Mouse (Mus musculus): ENCODE measurements around the gene Gm20388.

Gene Gm20388

DNA sequence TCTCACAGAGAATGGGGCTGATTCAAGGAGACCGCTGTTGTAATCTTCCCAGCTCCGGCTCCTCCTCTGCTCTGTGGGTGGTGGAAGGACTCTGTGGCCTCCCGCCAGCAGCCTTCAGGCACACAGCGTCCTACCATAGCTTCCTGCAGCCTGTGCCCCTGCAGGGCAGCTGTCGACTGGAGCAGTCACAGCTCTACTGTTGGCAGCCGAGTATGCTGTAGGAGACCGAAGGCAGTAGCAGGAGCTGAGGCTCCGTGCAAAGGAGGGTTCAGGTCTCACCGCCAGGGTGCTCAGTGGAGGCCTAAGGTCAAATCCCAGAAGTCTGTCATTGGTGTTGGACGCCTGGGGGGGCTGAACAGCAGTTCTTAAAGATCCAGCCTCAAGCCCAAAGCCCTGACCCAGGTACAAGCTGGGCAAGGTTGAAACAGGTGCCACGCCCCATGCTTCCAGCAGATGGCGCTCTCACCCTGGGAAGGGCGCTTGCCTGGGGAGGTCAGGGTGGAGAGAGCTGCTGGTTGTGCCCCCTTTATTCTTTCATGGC lies 390.0 kb downstream of the Gm20388 start:
- peak; percentile 83 for DNase-seq

DNA sequence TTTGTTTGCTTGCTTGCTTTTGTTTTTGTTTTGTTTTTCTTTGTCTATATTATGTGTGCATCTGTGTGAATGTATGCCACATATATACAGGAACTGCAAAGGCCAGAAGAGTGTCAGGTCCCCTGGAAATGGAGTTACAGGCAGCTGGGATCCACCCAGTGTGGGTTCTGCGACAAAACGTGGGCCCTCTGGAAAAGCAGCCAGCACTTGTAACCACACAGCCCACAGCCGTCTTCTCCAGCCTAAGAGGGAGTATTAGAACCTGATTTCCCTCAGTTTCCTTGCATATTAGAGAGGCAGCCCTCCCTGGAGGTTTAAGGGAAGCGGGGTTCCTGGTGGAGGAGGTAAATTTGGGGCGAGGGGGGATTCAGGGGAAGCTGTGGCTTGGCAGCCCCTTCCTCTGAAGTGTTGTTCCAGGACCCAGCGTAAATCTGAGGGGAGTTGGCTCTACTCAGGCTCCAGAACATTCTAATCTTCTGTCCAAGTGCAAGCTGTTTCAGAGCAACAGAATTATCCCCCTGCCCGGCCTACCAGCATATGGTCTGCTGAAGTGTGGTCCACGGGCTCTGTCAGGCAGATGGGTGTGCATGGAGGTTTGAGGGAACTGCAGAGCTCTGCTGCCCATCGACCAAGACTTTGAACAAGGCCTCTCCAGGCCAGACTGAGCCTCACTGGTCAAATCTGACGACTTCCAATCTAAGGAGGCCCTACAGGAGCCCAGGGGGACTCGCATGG lies 392.5 kb downstream of the Gm20388 start:
- no peak for DNase-seq

GRCm38 (mm10) chr8:120304097-120304496 lies 393.5 kb downstream of the Gm20388 start:
- no peak for DNase-seq

DNA sequence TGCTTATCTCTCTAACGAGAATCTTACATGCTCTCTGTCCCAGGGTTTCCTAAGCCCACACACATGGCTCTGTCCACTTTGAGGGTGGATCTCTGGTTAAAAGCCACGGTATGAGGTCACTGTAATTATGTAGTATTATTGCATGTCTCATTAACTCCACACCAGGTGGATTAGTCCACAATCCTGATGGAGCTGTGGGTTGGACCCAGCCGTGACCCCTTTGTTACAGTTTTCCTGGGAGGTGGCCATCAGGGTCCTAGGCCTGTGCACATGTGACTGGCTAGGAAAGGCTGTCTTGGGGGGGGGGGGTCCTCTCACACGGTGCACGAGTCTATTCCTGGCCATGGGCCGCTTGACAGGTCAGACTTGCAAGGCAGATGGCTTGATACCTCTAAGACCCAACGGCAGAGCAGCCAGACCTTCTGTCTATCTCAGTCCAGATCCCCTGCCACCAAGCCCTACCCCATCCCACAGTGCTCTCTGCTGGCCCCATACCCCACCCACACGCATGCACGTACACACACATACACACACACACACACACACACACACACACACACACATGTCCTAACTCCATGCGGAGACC lies 395.3 kb downstream of the Gm20388 start:
- no peak for DNase-seq

- no peak for DNase-seq
These were observed 396.5 kb downstream of the Gm20388 start for GRCm38 (mm10) chr8:120307103-120307502.

- no peak for DNase-seq
These were observed 396.9 kb downstream of the Gm20388 start for GRCm38 (mm10) chr8:120307528-120307927.

DNA sequence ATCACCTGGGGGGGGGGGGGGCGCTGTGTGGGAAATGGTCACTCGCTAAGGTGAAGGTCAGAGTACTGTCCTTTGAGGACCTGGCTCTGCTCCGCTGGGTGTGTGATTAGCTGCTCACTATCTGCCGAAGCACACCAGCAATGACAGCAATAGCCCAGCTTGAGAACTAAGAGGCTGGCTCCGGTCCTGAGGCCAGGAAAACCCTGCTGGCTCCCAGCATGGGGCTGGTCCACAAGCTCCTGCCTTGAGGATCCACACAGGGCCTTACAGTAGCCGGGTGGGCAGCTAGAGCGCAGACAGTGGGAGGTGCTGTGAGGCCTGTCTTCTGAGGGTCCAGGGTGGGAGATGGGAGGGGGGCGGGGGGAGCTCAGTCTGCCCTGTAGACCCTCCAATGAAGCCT lies 397.5 kb downstream of the Gm20388 start:
- DNase-seq: no peak

DNA sequence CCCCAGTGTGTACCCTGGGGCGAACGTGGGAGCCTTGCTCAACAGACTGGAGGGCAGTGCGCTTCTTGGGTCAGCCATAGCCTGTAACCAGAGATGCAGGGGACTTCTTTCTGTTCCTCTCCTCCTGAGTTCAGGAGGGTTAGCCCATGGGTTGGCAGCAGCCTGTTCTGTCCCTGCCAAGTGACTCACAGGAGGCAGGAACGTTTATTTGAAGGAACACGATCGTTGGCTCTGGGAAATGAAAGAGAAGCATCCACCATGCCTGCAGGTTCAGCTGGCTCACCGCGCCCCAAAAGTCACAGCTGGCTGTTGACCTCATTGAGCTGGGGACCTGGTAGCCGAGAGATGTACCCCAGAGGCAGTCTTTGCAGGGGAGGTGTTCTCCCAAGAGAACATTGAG lies 397.9 kb downstream of the Gm20388 start:
- DNase-seq: peak; percentile 46

- DNase-seq: peak; percentile 86
These were observed 398.7 kb downstream of the Gm20388 start for GRCm38 (mm10) chr8:120309326-120309725.

GRCm38 (mm10) chr8:120310063-120310462 lies 399.4 kb downstream of the Gm20388 start:
- DNase-seq: no peak

DNA sequence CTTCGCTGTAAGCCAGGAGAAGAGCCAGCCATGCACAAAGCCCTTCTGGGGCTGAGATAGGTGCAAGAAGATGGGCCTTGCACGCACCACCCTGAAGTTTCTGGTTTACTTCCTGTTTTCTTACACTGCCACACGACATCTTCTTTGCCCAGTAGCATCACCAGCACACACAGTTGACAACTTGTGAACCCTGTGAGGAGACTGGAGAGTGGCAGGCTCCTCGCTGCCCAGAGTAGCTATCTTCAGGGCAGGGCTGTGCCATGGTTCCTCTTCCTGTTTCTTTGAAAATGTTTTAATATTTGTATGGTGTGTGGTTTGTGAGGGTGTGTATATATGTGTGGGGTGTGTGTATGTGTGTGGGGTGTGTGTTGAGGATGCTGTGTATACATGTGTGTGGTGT lies 401.8 kb downstream of the Gm20388 start:
- DNase-seq: no peak

GRCm38 (mm10) chr8:120313674-120314073 lies 403.0 kb downstream of the Gm20388 start:
- no peak for DNase-seq

- no peak for DNase-seq
These were observed 404.3 kb downstream of the Gm20388 start for GRCm38 (mm10) chr8:120314932-120315331.

DNA sequence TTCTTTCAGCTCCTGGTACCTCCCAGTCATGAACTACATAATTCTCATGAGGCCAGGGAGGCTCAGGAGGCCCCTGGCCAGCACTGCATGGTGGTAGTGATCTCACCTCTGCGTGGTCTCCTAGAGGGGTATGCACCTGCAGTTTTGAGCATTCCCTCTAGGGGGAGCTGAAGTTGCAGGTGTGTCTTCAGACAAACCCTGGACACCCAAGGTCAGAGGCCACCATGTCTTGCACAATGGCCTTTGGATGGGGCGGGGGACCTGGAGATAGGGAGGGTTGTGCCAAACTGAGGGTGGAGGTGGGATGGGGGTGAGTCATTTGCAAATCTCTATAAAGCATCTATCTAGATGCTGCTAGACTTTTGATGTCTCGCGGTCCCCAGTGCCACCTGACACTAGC lies 405.0 kb downstream of the Gm20388 start:
- DNase-seq: no peak

- no peak for DNase-seq
These were observed 406.1 kb downstream of the Gm20388 start for GRCm38 (mm10) chr8:120316707-120317106.

- peak; percentile 55 for DNase-seq
These were observed 406.6 kb downstream of the Gm20388 start for GRCm38 (mm10) chr8:120317118-120317824.

GRCm38 (mm10) chr8:120318476-120318991 lies 407.9 kb downstream of the Gm20388 start:
- DNase-seq: no peak

GRCm38 (mm10) chr8:120319449-120319848 lies 408.8 kb downstream of the Gm20388 start:
- DNase-seq: peak; percentile 82

DNA sequence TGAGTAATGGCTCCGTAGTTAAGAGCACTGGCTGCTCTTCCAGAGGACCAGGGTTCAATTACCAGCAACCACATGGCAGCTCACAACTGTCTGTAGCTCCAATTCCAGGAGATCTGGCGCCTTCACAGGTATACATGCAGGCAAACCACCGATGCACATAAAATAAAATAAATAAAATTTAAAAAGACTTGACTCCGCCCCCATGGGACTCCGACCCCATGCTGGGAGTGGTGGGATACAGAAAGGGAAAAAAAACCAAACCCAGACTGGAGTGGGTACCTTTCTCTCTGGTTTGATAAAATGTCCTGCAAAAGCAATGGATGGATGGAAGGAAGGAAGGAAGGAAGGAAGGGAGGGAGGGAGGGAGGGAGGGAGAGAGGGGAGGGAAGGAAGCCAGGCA lies 409.5 kb downstream of the Gm20388 start:
- DNase-seq: no peak

GRCm38 (mm10) chr8:120321724-120322123 lies 411.1 kb downstream of the Gm20388 start:
- no peak for DNase-seq

GRCm38 (mm10) chr8:120322956-120323448 lies 412.4 kb downstream of the Gm20388 start:
- DNase-seq: peak; percentile 83

GRCm38 (mm10) chr8:120324555-120324954 lies 413.9 kb downstream of the Gm20388 start:
- DNase-seq: peak; percentile 73

GRCm38 (mm10) chr8:120325172-120325767 lies 414.6 kb downstream of the Gm20388 start:
- DNase-seq: no peak
